Mouse (Mus musculus) CD8-positive naive resting alpha-beta T cell, adult 2 months (primary cell): ENCODE results near the gene Rap1a.
"Not testable (repeated sequence)": the region's sequence is repeated elsewhere in the genome, so short reads cannot be mapped to it uniquely, and the experiment has no call there.

Source experiments
- DNase-seq, 2 experiments: peaks; one replicate each; pipeline ENCODE4 v3.0.0; 2022; ENCODE audit warnings: low read depth in 2 of 2, low spot score in 2 of 2

Rap1a gene

GRCm38 (mm10) chr3:105717856-105718555, 83.1 kb downstream of the Rap1a start:
- no peak for DNase-seq

- no peak for DNase-seq
These were observed 84.7 kb downstream of the Rap1a start for GRCm38 (mm10) chr3:105716353-105717000.

GRCm38 (mm10) chr3:105714820-105715167, 86.3 kb downstream of the Rap1a start:
- DNase-seq: no peak

- no peak for DNase-seq
These were observed 86.9 kb downstream of the Rap1a start for GRCm38 (mm10) chr3:105714091-105714819.

GRCm38 (mm10) chr3:105712827-105713226, 88.3 kb downstream of the Rap1a start:
- no peak for DNase-seq

GRCm38 (mm10) chr3:105711741-105712140, 89.4 kb downstream of the Rap1a start:
- no peak for DNase-seq

- no peak for DNase-seq
These were observed 90.9 kb downstream of the Rap1a start for GRCm38 (mm10) chr3:105710246-105710645.

- no peak for DNase-seq
These were observed 93.5 kb downstream of the Rap1a start for GRCm38 (mm10) chr3:105707590-105707989.

GRCm38 (mm10) chr3:105706366-105707020, 94.6 kb downstream of the Rap1a start:
- DNase-seq: no peak

GRCm38 (mm10) chr3:105705561-105705960, 95.6 kb downstream of the Rap1a start:
- DNase-seq: no peak

GRCm38 (mm10) chr3:105705061-105705549, 96.0 kb downstream of the Rap1a start:
- peak; percentile 24 to 25 for DNase-seq

GRCm38 (mm10) chr3:105704031-105705008, 96.8 kb downstream of the Rap1a start, which contains the start of gene Inka2:
TSS of gene Inka2 (plus strand) at chr3:105704599.
- peak; percentile 49 to 61 for DNase-seq

GRCm38 (mm10) chr3:105703571-105703970, 97.6 kb downstream of the Rap1a start:
- no peak for DNase-seq

- DNase-seq: no peak
These were observed 99.7 kb downstream of the Rap1a start for GRCm38 (mm10) chr3:105701399-105701798.

- not testable (repeated sequence) for DNase-seq
These were observed 100.3 kb downstream of the Rap1a start for GRCm38 (mm10) chr3:105700786-105701185.

- no peak for DNase-seq
These were observed 101.7 kb downstream of the Rap1a start for GRCm38 (mm10) chr3:105699241-105699933.

GRCm38 (mm10) chr3:105698311-105698710, 102.8 kb downstream of the Rap1a start:
- no peak for DNase-seq

GRCm38 (mm10) chr3:105697148-105697441, 104.0 kb downstream of the Rap1a start:
- DNase-seq: no peak

- no peak for DNase-seq
These were observed 104.6 kb downstream of the Rap1a start for GRCm38 (mm10) chr3:105696387-105697147.
